ENCODE assay signal across 23 mouse cellular contexts in genomic region chr16:92239812-92240211, GRCm38 (mm10). TPM values are rescaled to one million over a fixed set of nuclear protein-coding genes. Genes with fewer than 3 reads are reported as not detected.
DNase-seq lines count a peak whose midpoint lies in the region; ATAC-seq and TF ChIP-seq lines count a peak whose summit lies in the region.
"Had no signal": no experiment of that assay in that cellular context is flagged by ENCODE, and none has a peak within 500 bp of the region (broad histone marks: within the 10 kb centered on the region; RNA-seq: fewer than 3 reads in every experiment).

No protein-coding gene starts in this region.

- no peak overlapping the region for H3K4me3 ChIP-seq in CH12.LX (replicated peaks in 1 of 3; ENCODE audit: low read depth in 2 of 3, low read length in 2 of 3, poor library complexity in 1 of 3)
- H3K4me3 ChIP-seq in midbrain, embryonic 15.5 days = no peak overlapping the region
- H3K4me3 ChIP-seq in midbrain, embryonic 11.5 days (ENCODE audit: low read depth, low read length) = no peak overlapping the region
- H3K4me3 ChIP-seq: embryonic facial prominence, embryonic 13.5 days; forebrain, embryonic 12.5 days; gastrocnemius, adult 2 months; heart, embryonic 13.5 days had no signal

- TF ChIP-seq POLR2A in CH12.LX (IDR thresholded peaks at IDR 0.05; ENCODE audit: low read depth, low read length) = no peak

- TF ChIP-seq EP300 in CH12.LX (IDR thresholded peaks at IDR 0.05; ENCODE audit: low read length) = no peak

- dilution Hi-C loops in CH12.LX (cut with MboI; ENCODE audit: extremely low pct_ligation_motif_present, extremely low pct_unique_long_range_greater_than_20kb, low sequenced_read_pairs) = no loop called here

- H3K79me2 ChIP-seq in CH12.LX (replicated peaks; ENCODE audit: control insufficient read depth, extremely low read depth, insufficient read depth, poor library complexity, severe bottlenecking) = no peaks in the 10 kb centered on the region

- TF ChIP-seq CTCF in CH12.LX (conservative IDR thresholded peaks at IDR 0.05 in 1 of 2, IDR thresholded peaks at IDR 0.05 in 1 of 2; ENCODE audit: low read depth in 2 of 2, low read length in 2 of 2) = no peak

- no peak overlapping the region for H3K27ac ChIP-seq in CH12.LX (ENCODE audit: insufficient read depth, low read depth)
- no peak overlapping the region for H3K27ac ChIP-seq in midbrain, embryonic 15.5 days
- H3K27ac ChIP-seq in midbrain, embryonic 11.5 days (ENCODE audit: low read depth, low read length) = no peak overlapping the region
- H3K27ac ChIP-seq: embryonic facial prominence, embryonic 13.5 days; forebrain, embryonic 12.5 days; gastrocnemius, adult 2 months; heart, embryonic 13.5 days had no signal

- H3K9ac ChIP-seq in CH12.LX (ENCODE audit: insufficient read depth, low read depth) = no peak overlapping the region
- no peak overlapping the region for H3K9ac ChIP-seq in midbrain, embryonic 15.5 days
- H3K9ac ChIP-seq in midbrain, embryonic 11.5 days (ENCODE audit: low read length) = no peak overlapping the region
- H3K9ac ChIP-seq: embryonic facial prominence, embryonic 13.5 days; forebrain, embryonic 12.5 days; forebrain, postnatal 0 days; heart, embryonic 13.5 days had no signal

- DNase-seq in thymus, postnatal 14 days = peak; percentile 5
- DNase-seq in thymus, adult 18-20 months = no peak
- DNase-seq in CH12.LX (ENCODE audit: extremely low read depth) = peak; percentile 17
- peak; percentile 8 for DNase-seq in c-Kit-positive CD71-negative TER-119-negative erythroid progenitor cells, embryonic 14.5 days (ENCODE audit: low read depth)
- no peak for DNase-seq in midbrain, embryonic 11.5 days (ENCODE audit: low spot score, missing footprints)
- DNase-seq: adrenal gland, adult 2 months; adrenal gland, postnatal 25 days; cerebellum, adult 8-10 months; cerebellum, postnatal 14 days; forebrain, postnatal 0 days; gastrocnemius, postnatal 25 days; heart, adult 11 months; heart, postnatal 36 days had no signal

- H3K27me3 ChIP-seq in CH12.LX (replicated peaks) = no peaks in the 10 kb centered on the region
- H3K27me3 ChIP-seq in midbrain, embryonic 15.5 days (replicated peaks) = no peaks in the 10 kb centered on the region
- H3K27me3 ChIP-seq in midbrain, embryonic 11.5 days (ENCODE audit: control insufficient read depth, insufficient read depth, low read length) = no peaks in the 10 kb centered on the region
- H3K27me3 ChIP-seq: forebrain, embryonic 12.5 days; Patski had no signal

- TF ChIP-seq RAD21 in CH12.LX (IDR thresholded peaks at IDR 0.05; ENCODE audit: low read depth, low read length) = no peak

- ATAC-seq in megakaryocyte, adult 5-6 weeks (ENCODE audit: poor library complexity, severe bottlenecking) = peak; percentile 91
- ATAC-seq in midbrain, embryonic 15.5 days (replicated peaks) = no peak
- ATAC-seq in midbrain, embryonic 11.5 days (ENCODE audit: low FRiP score) = no peak
- ATAC-seq: activated CD4-positive, CD25-positive, alpha-beta regulatory T cell, adult 4 months; forebrain, postnatal 0 days; hindbrain, embryonic 16.5 days; Patski had no signal

- in situ Hi-C loops in CH12.LX (cut with MboI; ENCODE audit: low pct_ligation_motif_present, low pct_unique_long_range_greater_than_20kb, low sequenced_read_pairs) = no loop called here

- 81% methylated on average over 5 of the region's 5 CpGs for WGBS in midbrain, embryonic 15.5 days
- WGBS in midbrain, embryonic 11.5 days = 87% methylated on average over 5 of the region's 5 CpGs

- H3K9me3 ChIP-seq in CH12.LX (replicated peaks; ENCODE audit: low read length) = no peaks in the 10 kb centered on the region
- no peaks in the 10 kb centered on the region for H3K9me3 ChIP-seq in midbrain, embryonic 15.5 days
- H3K9me3 ChIP-seq in midbrain, embryonic 11.5 days (ENCODE audit: control insufficient read depth, low read length) = no peaks in the 10 kb centered on the region
- H3K9me3 ChIP-seq: embryonic facial prominence, embryonic 13.5 days; forebrain, embryonic 12.5 days; G1E; heart, embryonic 13.5 days had no signal

- H3K4me1 ChIP-seq in CH12.LX (ENCODE audit: control insufficient read depth in 1 of 2, insufficient read depth in 2 of 2) = peaks cover 4 to 9% of the 10 kb centered on the region in 2 experiments; a peak in 3 of 4 replicates
- H3K4me1 ChIP-seq in midbrain, embryonic 15.5 days = peaks cover 6% of the 10 kb centered on the region; the same call in 1 of the 2 replicates
- H3K4me1 ChIP-seq in midbrain, embryonic 11.5 days (ENCODE audit: control insufficient read depth, insufficient read depth, low read length) = 0 out of 2 replicates have a peak, but pooled peaks cover 2% of the 10 kb centered on the region
- H3K4me1 ChIP-seq: embryonic facial prominence, embryonic 13.5 days had no signal

- H3K4me2 ChIP-seq in CH12.LX (ENCODE audit: insufficient read depth, low read depth, poor library complexity, severe bottlenecking) = no peak overlapping the region
- H3K4me2 ChIP-seq in midbrain, embryonic 15.5 days = no peak overlapping the region
- no peak overlapping the region for H3K4me2 ChIP-seq in midbrain, embryonic 11.5 days
- H3K4me2 ChIP-seq: embryonic facial prominence, embryonic 13.5 days; forebrain, embryonic 12.5 days; heart, embryonic 13.5 days had no signal

- H3K36me3 ChIP-seq in CH12.LX (replicated peaks in 1 of 2; ENCODE audit: control insufficient read depth in 1 of 2, insufficient read depth in 1 of 2, low read length in 1 of 2) = no peaks in the 10 kb centered on the region
- no peaks in the 10 kb centered on the region for H3K36me3 ChIP-seq in midbrain, embryonic 15.5 days (replicated peaks)
- H3K36me3 ChIP-seq in midbrain, embryonic 11.5 days (ENCODE audit: control insufficient read depth, insufficient read depth, low read length) = no peaks in the 10 kb centered on the region
- H3K36me3 ChIP-seq: embryonic facial prominence, embryonic 13.5 days; forebrain, embryonic 12.5 days; G1E; heart, embryonic 13.5 days had no signal

TF ChIP-seq in CH12.LX, 34 proteins besides CTCF, POLR2A, EP300 and RAD21:
- TF ChIP-seq NELFE (IDR thresholded peaks at IDR 0.05; ENCODE audit: low read depth, low read length) = no peak
- no peak for TF ChIP-seq HCFC1 (IDR thresholded peaks at IDR 0.05; ENCODE audit: low read depth, low read length)
- TF ChIP-seq UBTF (IDR thresholded peaks at IDR 0.05; ENCODE audit: low read depth, low read length) = no peak
- no peak for TF ChIP-seq POLR2AphosphoS2 (IDR thresholded peaks at IDR 0.05; ENCODE audit: low read depth, low read length)
- no peak for TF ChIP-seq SMC3 (IDR thresholded peaks at IDR 0.05; ENCODE audit: low read depth, low read length)
- no peak for TF ChIP-seq TBP (conservative IDR thresholded peaks at IDR 0.05; ENCODE audit: low read depth, low read length)
- TF ChIP-seq USF1 (IDR thresholded peaks at IDR 0.05; ENCODE audit: low read depth, low read length) = no peak
- TF ChIP-seq KAT2A (IDR thresholded peaks at IDR 0.05; ENCODE audit: insufficient replicate concordance, low read length) = no peak
- no peak for TF ChIP-seq BHLHE40 (IDR thresholded peaks at IDR 0.05; ENCODE audit: low read depth, low read length)
- TF ChIP-seq ELF1 (IDR thresholded peaks at IDR 0.05; ENCODE audit: low read depth, low read length) = no peak; the same call in 1 of the 2 replicates
- no peak for TF ChIP-seq PAX5 (IDR thresholded peaks at IDR 0.05; ENCODE audit: low read length)
- TF ChIP-seq E2F4 (IDR thresholded peaks at IDR 0.05; ENCODE audit: insufficient replicate concordance, low read depth, low read length) = no peak

RNA-seq across cellular contexts. Expression of gene Kcne2, which starts 52.4 kb away (rescaled TPM):
- not detected in 2 replicates for total RNA-seq in CH12.LX (2012; rRNA removed)
- not detected in 2 replicates for total RNA-seq in CH12.LX (2014; rRNA removed)
- polyA plus RNA-seq in CH12.LX (2012; ENCODE audit: insufficient read length, low read depth) = not detected in 2 replicates
- total RNA-seq in megakaryocyte, adult 5-6 weeks (2015) = not detected in 2 replicates
- not detected in 2 replicates for total RNA-seq in megakaryocyte, adult 5-6 weeks (2017)
- 6.8 and 7.6 TPM in 2 replicates for polyA plus RNA-seq in midbrain, embryonic 15.5 days (2015; fragmentation: Nextera tagmentation; extraction: Ambion mirVana)
- polyA plus RNA-seq in midbrain, embryonic 11.5 days (2014; fragmentation: Nextera tagmentation; extraction: Ambion mirVana) = 0.12 and 0.14 TPM in 2 replicates
- total RNA-seq: adrenal gland, adult 2 months; adrenal gland, postnatal 25 days; gastrocnemius, adult 2 months; gastrocnemius, postnatal 25 days; heart, postnatal 36 days had no signal
- polyA plus RNA-seq: activated CD4-positive, CD25-positive, alpha-beta regulatory T cell, adult 4 months; adrenal gland, adult 2 months; G1E; Patski had no signal

Comparison
In these comparisons a context has a peak if more than half of its experiments do, and no peak if none do; other contexts are left out.
1. DNase-seq: peak in thymus, postnatal 14 days (single experiment), CH12.LX (single experiment) and c-Kit-positive CD71-negative TER-119-negative erythroid progenitor cells, embryonic 14.5 days (single experiment); none in thymus, adult 18-20 months (0 of 2) and midbrain, embryonic 11.5 days (single experiment).